Mouse (Mus musculus) liver, embryonic 12.5 days (tissue): ENCODE measurements around the gene Iqsec2. TPM values are rescaled to one million over a fixed set of nuclear protein-coding genes. Genes with fewer than 3 reads are reported as not detected.
"Not testable (repeated sequence)": the region's sequence is repeated elsewhere in the genome, so short reads cannot be mapped to it uniquely, and the experiment has no call there.

Source experiments
- ATAC-seq: fragments of 200-750 bp; cut with Nextera tagmentation; 2 replicates; pipeline ENCODE4 v1.8.0; 2017; ENCODE audit warnings: moderate number of reproducible peaks, mild to moderate bottlenecking, moderate library complexity
- H3K27ac ChIP-seq: fragments of 300-500 bp; sonication (generic); 2 replicates; pipeline ENCODE4 v1.5.1; 2016; ENCODE audit warnings: mild to moderate bottlenecking
- H3K27me3 ChIP-seq: fragments of 300-500 bp; sonication (generic); replicated peaks from 2 replicates; pipeline ENCODE4 v1.6.1; 2016; ENCODE audit warnings: mild to moderate bottlenecking, moderate library complexity
- H3K36me3 ChIP-seq: fragments of 300-500 bp; sonication (generic); 2 replicates; pipeline ENCODE4 v1.6.1; 2016; ENCODE audit warnings: mild to moderate bottlenecking, moderate library complexity
- H3K4me1 ChIP-seq: fragments of 300-500 bp; sonication (generic); 2 replicates; pipeline ENCODE4 v1.6.1; 2016
- H3K4me2 ChIP-seq: fragments of 300-500 bp; sonication (generic); 2 replicates; pipeline ENCODE4 v1.6.1; 2016; ENCODE audit warnings: mild to moderate bottlenecking, moderate library complexity
- H3K4me3 ChIP-seq: fragments of 300-500 bp; sonication (generic); 2 replicates; pipeline ENCODE4 v1.5.1; 2016; ENCODE audit warnings: mild to moderate bottlenecking, moderate library complexity
- H3K9ac ChIP-seq: fragments of 300-500 bp; sonication (generic); 2 replicates; pipeline ENCODE4 v1.6.1; 2016; ENCODE audit warnings: mild to moderate bottlenecking, moderate library complexity
- H3K9me3 ChIP-seq: fragments of 300-500 bp; sonication (generic); replicated peaks from 2 replicates; pipeline ENCODE4 v1.6.1; 2016; ENCODE audit warnings: mild to moderate bottlenecking, moderate library complexity
- WGBS: fragments of 180-500 bp; shearing (Covaris S2); methylation state at CpG from one replicate; pipeline ENCODE4 v1.1.7; 2016; ENCODE audit not compliant: insufficient replicate concordance; 5-methylcytosine and 5-hydroxymethylcytosine counted together
- polyA plus RNA-seq: library from polyadenylated mRNA; unstranded; fragments of >200 nt; fragmentation: Nextera tagmentation; extraction: Ambion mirVana; gene quantifications from 2 replicates; pipeline ENCODE4 v1.2.1, GENCODE M21; 2016

Gene Iqsec2
- polyA plus RNA-seq, 1 experiment from 2014 or later: 0.75 TPM

- Histone ChIP-seq H3K9me3 (no peaks in the 10 kb centered on the region), H3K4me2 (no peak overlapping the region), H3K27me3 (peaks cover 50% of the 10 kb centered on the region), H3K4me1 (peaks cover 4% of the 10 kb centered on the region; the same call in 1 of the 2 replicates), H3K27ac (no peak overlapping the region), H3K9ac (no peak overlapping the region), H3K4me3 (no peak overlapping the region), H3K36me3 (no peaks in the 10 kb centered on the region)
- 50% methylated on average over 5 of the region's 5 CpGs for WGBS
- ATAC-seq: 0 out of 2 replicates have a peak, but pooled peaks have one; percentile 30
These were observed 80.2 kb downstream of the Iqsec2 start for GRCm38 (mm10) chrX:152224280-152224679.

- peak; percentile 98 for ATAC-seq
- Histone ChIP-seq H3K9me3 (no peaks in the 10 kb centered on the region), H3K27ac (peak within 1 kb of the TSS; percentile 82), H3K4me3 (peak within 1 kb of the TSS; percentile 91), H3K27me3 (no peaks in the 10 kb centered on the region; the same call in 1 of the 2 replicates), H3K36me3 (peaks cover 18% of the 10 kb centered on the region), H3K9ac (peak within 1 kb of the TSS; percentile 91), H3K4me1 (peaks cover 18% of the 10 kb centered on the region), H3K4me2 (peak within 1 kb of the TSS; percentile 77)
- under 1% methylated on average over 69 of the region's 69 CpGs for WGBS
These were observed 89.0 kb downstream of the Iqsec2 start, which contains the start of gene Kdm5c for GRCm38 (mm10) chrX:152232781-152233763. TSS of gene Kdm5c (plus strand) at chrX:152233020.

- Histone ChIP-seq H3K9me3 (no peaks in the 10 kb centered on the region), H3K36me3 (peaks cover 28% of the 10 kb centered on the region), H3K4me2 (peak overlapping the region; percentile 77), H3K4me1 (peaks cover 18% of the 10 kb centered on the region), H3K27me3 (no peaks in the 10 kb centered on the region), H3K27ac (peak overlapping the region; percentile 82), H3K4me3 (peak overlapping the region; percentile 91), H3K9ac (peak overlapping the region; percentile 91)
- WGBS: 15% methylated on average over 3 of the region's 3 CpGs
- no peak for ATAC-seq
These were observed 90.1 kb downstream of the Iqsec2 start for GRCm38 (mm10) chrX:152234125-152234524.

GRCm38 (mm10) chrX:152235758-152236157 is 91.7 kb downstream of the Iqsec2 start:
- Histone ChIP-seq H3K36me3 (peaks cover 45% of the 10 kb centered on the region), H3K9ac (no peak overlapping the region), H3K9me3 (no peaks in the 10 kb centered on the region), H3K4me2 (peak overlapping the region; percentile 77), H3K4me1 (peaks cover 18% of the 10 kb centered on the region), H3K27ac (no peak overlapping the region), H3K27me3 (no peaks in the 10 kb centered on the region), H3K4me3 (peak overlapping the region; percentile 91; the same call in 1 of the 2 replicates)
- 42% methylated on average over 2 of the region's 2 CpGs for WGBS
- no peak for ATAC-seq

- not testable (repeated sequence) for H3K4me2 ChIP-seq, H3K9me3 ChIP-seq, H3K27ac ChIP-seq, H3K27me3 ChIP-seq, ATAC-seq, H3K9ac ChIP-seq, H3K4me3 ChIP-seq
- H3K36me3 ChIP-seq: peaks cover 96% of the 10 kb centered on the region
- peaks cover 32% of the 10 kb centered on the region for H3K4me1 ChIP-seq
- 69% methylated on average over 6 of the region's 6 CpGs for WGBS
These were observed 99.1 kb downstream of the Iqsec2 start for GRCm38 (mm10) chrX:152243140-152243539.

- 0 out of 2 replicates have a peak overlapping the region, but pooled peaks have one; percentile 6 for H3K4me2 ChIP-seq
- H3K36me3 ChIP-seq: peaks cover 96% of the 10 kb centered on the region
- no peak overlapping the region for H3K9ac ChIP-seq
- 65% methylated on average over 2 of the region's 2 CpGs for WGBS
- peak overlapping the region; percentile 73 for H3K27ac ChIP-seq
- no peaks in the 10 kb centered on the region for H3K9me3 ChIP-seq
- H3K4me3 ChIP-seq: no peak overlapping the region
- no peaks in the 10 kb centered on the region for H3K27me3 ChIP-seq
- ATAC-seq: peak; percentile 87
- H3K4me1 ChIP-seq: peaks cover 32% of the 10 kb centered on the region
These were observed 100.6 kb downstream of the Iqsec2 start for GRCm38 (mm10) chrX:152244492-152245189.

- 91% methylated on average over 11 of the region's 11 CpGs for WGBS
- Histone ChIP-seq H3K9me3 (no peaks in the 10 kb centered on the region), H3K4me1 (no peaks in the 10 kb centered on the region), H3K27me3 (no peaks in the 10 kb centered on the region), H3K4me2 (no peak overlapping the region), H3K4me3 (no peak overlapping the region), H3K36me3 (peaks cover 98% of the 10 kb centered on the region), H3K27ac (no peak overlapping the region), H3K9ac (no peak overlapping the region)
- peak; percentile 16; the same call in 1 of the 2 replicates for ATAC-seq
These were observed 127.1 kb downstream of the Iqsec2 start for GRCm38 (mm10) chrX:152271189-152271588.

Other genes with a start within 250 kb of the Iqsec2 start
- gene Hsd17b10, start 142.4 kb upstream of the Iqsec2 start, polyA plus RNA-seq: 99.4 and 102 TPM in 2 replicates
- 3.1 and 3.4 TPM in 2 replicates for gene Ribc1, start 128.0 kb upstream of the Iqsec2 start, polyA plus RNA-seq
- gene Smc1a, start 127.8 kb upstream of the Iqsec2 start, polyA plus RNA-seq: 73.5 and 75.5 TPM in 2 replicates
- gene Kdm5c, start 88.8 kb downstream of the Iqsec2 start, polyA plus RNA-seq: 36.0 and 36.5 TPM in 2 replicates
- gene Kantr, start 183.2 kb downstream of the Iqsec2 start, polyA plus RNA-seq: 4.5 and 5.3 TPM in 2 replicates
- 10.7 and 11.6 TPM in 2 replicates for gene Tspyl2, start 198.2 kb downstream of the Iqsec2 start, polyA plus RNA-seq
- 0.29 and 0.42 TPM in 2 replicates for gene Gpr173, start 224.4 kb downstream of the Iqsec2 start, polyA plus RNA-seq